Mouse (Mus musculus) testis, adult 2 months (tissue): ENCODE measurements around the gene Kif28.

ENCODE experiments used
- CTCF ChIP-seq: fragments of 200-500 bp; IDR thresholded peaks from 2 replicates; pipeline ENCODE4 v1.5.1; 2012; ENCODE audit warnings: low read depth, mild to moderate bottlenecking, inconsistent platforms, low read length, moderate library complexity; ENCODE audit not compliant: control insufficient read depth, insufficient read depth, insufficient replicate concordance
- POLR2A ChIP-seq: fragments of 200-500 bp; IDR thresholded peaks from 2 replicates; pipeline ENCODE4 v1.6.1; 2012; ENCODE audit warnings: low read depth, mild to moderate bottlenecking, inconsistent platforms, low read length, moderate library complexity; ENCODE audit not compliant: control insufficient read depth

GRCm38 (mm10) chr1:179736483-179736882 is 8.6 kb downstream of the Kif28 start:
- no peak for TF ChIP-seq CTCF
- no peak for TF ChIP-seq POLR2A
